Mouse (Mus musculus) liver, embryonic 14.5 days (tissue): ENCODE data around the gene Tollip. TPM values are rescaled to one million over a fixed set of nuclear protein-coding genes. Genes with fewer than 3 reads are reported as not detected.
A peak's percentile ranks its signal among the peaks of the same experiment; 100 is the strongest.

Experiments
- ATAC-seq: fragments of 200-750 bp; cut with Nextera tagmentation; 2 replicates; pipeline ENCODE4 v1.8.0; 2017; ENCODE audit warnings: moderate number of reproducible peaks, mild to moderate bottlenecking, moderate library complexity; ENCODE audit not compliant: insufficient read depth
- DNase-seq, 3 experiments: peaks; one replicate each; pipeline ENCODE4 v3.0.0-alpha.2; 2012 to 2013; ENCODE audit warnings: low read depth in 3 of 3, low spot score in 3 of 3
- H3K27ac ChIP-seq: fragments of 300-500 bp; sonication (generic); 2 replicates; pipeline ENCODE4 v1.5.1; 2014; ENCODE audit warnings: moderate library complexity, mild to moderate bottlenecking, control low read depth, inconsistent platforms
- H3K27me3 ChIP-seq: fragments of 300-500 bp; sonication (generic); 2 replicates; pipeline ENCODE4 v1.6.1; 2014; ENCODE audit warnings: mild to moderate bottlenecking, low read length, moderate library complexity; ENCODE audit not compliant: control insufficient read depth, insufficient read depth
- H3K36me3 ChIP-seq: fragments of 300-500 bp; sonication (generic); replicated peaks from 2 replicates; pipeline ENCODE4 v1.6.1; 2014; ENCODE audit warnings: low read depth; ENCODE audit not compliant: control insufficient read depth, insufficient read depth
- H3K4me1 ChIP-seq, 2 experiments: fragments of 200-500 bp in 1 of 2; fragments of 300-500 bp in 1 of 2; sonication (generic) in 1 of 2; replicated peaks; 2 replicates each; pipeline ENCODE4 v1.6.1; 2012 to 2014; ENCODE audit warnings: antibody characterized with exemption in 1 of 2, inconsistent platforms in 1 of 2, low read length in 1 of 2; ENCODE audit not compliant: control insufficient read depth in 2 of 2, insufficient read depth in 2 of 2
- H3K4me2 ChIP-seq: fragments of 300-500 bp; sonication (generic); 2 replicates; pipeline ENCODE4 v1.6.1; 2014; ENCODE audit warnings: low read depth, mild to moderate bottlenecking, control low read depth, moderate library complexity
- H3K4me3 ChIP-seq, 2 experiments: fragments of 200-500 bp in 1 of 2; fragments of 300-500 bp in 1 of 2; sonication (generic) in 1 of 2; 2 replicates each; pipeline ENCODE4 v1.5.1; 2012 to 2014; ENCODE audit warnings: low read depth in 2 of 2, low read length in 2 of 2, mild to moderate bottlenecking in 2 of 2, control low read depth in 1 of 2, inconsistent platforms in 1 of 2, moderate library complexity in 1 of 2; ENCODE audit not compliant: insufficient read depth in 1 of 2
- H3K9ac ChIP-seq: fragments of 300-500 bp; sonication (generic); replicated peaks from 2 replicates; pipeline ENCODE4 v1.6.1; 2014; ENCODE audit warnings: mild to moderate bottlenecking, control low read depth, moderate library complexity
- H3K9me3 ChIP-seq: fragments of 300-500 bp; sonication (generic); 2 replicates; pipeline ENCODE4 v1.6.1; 2016; ENCODE audit warnings: low read length, mixed read lengths; ENCODE audit not compliant: control insufficient read depth
- CTCF ChIP-seq: IDR thresholded peaks from 2 replicates; pipeline ENCODE4 v1.5.1; 2016; ENCODE audit warnings: antibody characterized with exemption, low read depth, control low read depth
- EP300 ChIP-seq: IDR thresholded peaks from 2 replicates; pipeline ENCODE4 v1.6.1; 2016; ENCODE audit warnings: antibody characterized with exemption, low read depth
- WGBS: fragments of 180-500 bp; shearing (Covaris S2); extraction: QIAGEN DNeasy Blood & Tissue Kit; methylation state at CpG from one replicate; pipeline ENCODE4 v1.1.7; 2014; ENCODE audit not compliant: insufficient replicate concordance; 5-methylcytosine and 5-hydroxymethylcytosine counted together
- polyA plus RNA-seq, 2 experiments: library from polyadenylated mRNA; depleted of rRNA in 1 of 2; stranded (reverse) in 1 of 2; unstranded in 1 of 2; fragments of >200 nt; fragmentation: Nextera tagmentation in 1 of 2; extraction: Ambion mirVana in 1 of 2; gene quantifications; 2 replicates each; pipeline versions ENCODE4 v1.2.1 to v1.2.3; 2012 to 2014

The Tollip gene
- polyA plus RNA-seq, 2 experiments: 15.3 to 18.0 TPM

GRCm38 (mm10) chr7:141911305-141911704 lies 7.0 kb downstream of the Tollip start:
- Histone ChIP-seq H3K27ac (no peak overlapping the region), H3K4me3 (no peak overlapping the region), H3K36me3 (no peaks in the 10 kb centered on the region), H3K4me1 (no peaks in the 10 kb centered on the region; a peak in 1 of 4 replicates), H3K4me2 (no peak overlapping the region), H3K27me3 (peaks cover 9% of the 10 kb centered on the region), H3K9me3 (no peaks in the 10 kb centered on the region), H3K9ac (no peak overlapping the region)
- 37% methylated on average over 3 of the region's 3 CpGs for WGBS
- no peak for DNase-seq
- no peak for ATAC-seq
- TF ChIP-seq EP300 (no peak), CTCF (no peak)

- TF ChIP-seq CTCF (no peak), EP300 (no peak)
- H3K36me3 ChIP-seq: no peaks in the 10 kb centered on the region
Observed at GRCm38 (mm10) chr7:141908591-141908990, 9.7 kb downstream of the Tollip start.

DNA sequence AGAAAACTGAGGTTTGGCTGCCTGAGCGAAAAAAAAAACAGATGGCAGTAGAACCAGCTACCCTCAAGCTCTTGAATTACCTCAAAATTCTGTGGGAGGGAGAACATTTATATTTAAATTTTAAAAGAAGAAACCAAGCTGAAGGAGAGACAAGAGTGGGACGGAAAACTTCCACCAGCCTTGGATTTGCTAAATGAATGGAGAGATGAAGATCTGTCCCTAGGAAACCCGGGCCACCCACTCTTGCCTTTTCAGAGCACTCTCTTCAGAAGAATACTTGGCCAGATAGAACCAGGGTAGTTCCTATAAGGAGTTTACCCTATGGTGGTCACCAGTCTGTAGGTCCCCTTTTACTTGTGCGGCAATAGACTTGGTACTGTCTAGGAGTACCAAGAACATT lies 15.5 kb downstream of the Tollip start:
- Histone ChIP-seq H3K27me3 (no peaks in the 10 kb centered on the region; the same call in 1 of the 2 replicates), H3K4me3 (peak overlapping the region; percentile 70 to 96), H3K4me1 (peaks cover 14 to 25% of the 10 kb centered on the region in 2 experiments), H3K9me3 (no peaks in the 10 kb centered on the region; the same call in 1 of the 2 replicates), H3K4me2 (peak overlapping the region; percentile 96), H3K27ac (peak overlapping the region; percentile 25), H3K36me3 (no peaks in the 10 kb centered on the region), H3K9ac (peak overlapping the region; percentile 55)
- no peak for DNase-seq
- no peak for TF ChIP-seq CTCF
- ATAC-seq: no peak
- 70% methylated on average over 4 of the region's 4 CpGs for WGBS

More at GRCm38 (mm10) chr7:141908591-141908990, 9.7 kb downstream of the Tollip start:
- Histone ChIP-seq H3K27ac (no peak overlapping the region), H3K4me2 (no peak overlapping the region), H3K4me3 (no peak overlapping the region), H3K27me3 (peaks cover 9% of the 10 kb centered on the region), H3K9me3 (no peaks in the 10 kb centered on the region), H3K9ac (no peak overlapping the region), H3K4me1 (no peaks in the 10 kb centered on the region; a peak in 1 of 4 replicates)
- DNase-seq (no peak), ATAC-seq (no peak)
- 42% methylated on average over 6 of the region's 6 CpGs for WGBS

- ATAC-seq: peak; percentile 97
- peak overlapping the region; percentile 65 for H3K27ac ChIP-seq
- peak overlapping the region; percentile 96 for H3K4me2 ChIP-seq
- H3K4me1 ChIP-seq: peaks cover 14 to 25% of the 10 kb centered on the region in 2 experiments
- H3K9me3 ChIP-seq: no peaks in the 10 kb centered on the region; the same call in 1 of the 2 replicates
- under 1% methylated on average over 40 of the region's 44 CpGs for WGBS
- peak overlapping the region; percentile 86 to 96 for H3K4me3 ChIP-seq
- DNase-seq: peak; percentile 98 to 99 (median 98)
- TF ChIP-seq EP300 (no peak), CTCF (no peak)
- peak overlapping the region; percentile 97 for H3K9ac ChIP-seq
- H3K36me3 ChIP-seq: no peaks in the 10 kb centered on the region
- H3K27me3 ChIP-seq: no peaks in the 10 kb centered on the region; the same call in 1 of the 2 replicates
Observed at GRCm38 (mm10) chr7:141902269-141902729, 16.0 kb downstream of the Tollip start.

- ATAC-seq: peak; percentile 69
- 1% methylated on average over 16 of the region's 16 CpGs for WGBS
- peak overlapping the region; percentile 96 for H3K4me2 ChIP-seq
Observed at GRCm38 (mm10) chr7:141901825-141902224, 16.5 kb downstream of the Tollip start.

More at GRCm38 (mm10) chr7:141901825-141902224, 16.5 kb downstream of the Tollip start:
- Histone ChIP-seq H3K27ac (peak overlapping the region; percentile 65), H3K4me1 (peaks cover 14 to 25% of the 10 kb centered on the region in 2 experiments), H3K9me3 (no peaks in the 10 kb centered on the region; the same call in 1 of the 2 replicates), H3K9ac (peak overlapping the region; percentile 97), H3K36me3 (no peaks in the 10 kb centered on the region), H3K4me3 (peak overlapping the region; percentile 86 to 96), H3K27me3 (no peaks in the 10 kb centered on the region; the same call in 1 of the 2 replicates)
- TF ChIP-seq CTCF: no peak
- no peak for TF ChIP-seq EP300
- DNase-seq: peak in 2 of 3 experiments; percentile 9 to 28
